Mouse (Mus musculus) kidney, embryonic 16.5 days (tissue): ENCODE measurements around the gene Rftn2. TPM values are rescaled to one million over a fixed set of nuclear protein-coding genes. Genes with fewer than 3 reads are reported as not detected.

Source experiments
- ATAC-seq: fragments of 200-750 bp; cut with Nextera tagmentation; 2 replicates; pipeline ENCODE4 v1.8.0; 2017; ENCODE audit warnings: moderate TSS enrichment; ENCODE audit not compliant: low FRiP score, low TSS enrichment
- H3K27ac ChIP-seq: fragments of 300-500 bp; sonication (generic); 2 replicates; pipeline ENCODE4 v1.5.1; 2014; ENCODE audit warnings: low read length
- H3K27me3 ChIP-seq: fragments of 300-500 bp; sonication (generic); 2 replicates; pipeline ENCODE4 v1.6.1; 2014; ENCODE audit warnings: low read length, control low read depth, mixed read lengths; ENCODE audit not compliant: insufficient read depth
- H3K36me3 ChIP-seq: fragments of 300-500 bp; sonication (generic); 2 replicates; pipeline ENCODE4 v1.6.1; 2014; ENCODE audit warnings: low read length, control low read depth, mixed read lengths; ENCODE audit not compliant: insufficient read depth
- H3K4me1 ChIP-seq: fragments of 300-500 bp; sonication (generic); 2 replicates; pipeline ENCODE4 v1.6.1; 2014; ENCODE audit warnings: low read length, control low read depth, mixed read lengths; ENCODE audit not compliant: insufficient read depth
- H3K4me2 ChIP-seq: fragments of 300-500 bp; sonication (generic); replicated peaks from 2 replicates; pipeline ENCODE4 v1.6.1; 2014; ENCODE audit warnings: low read depth, low read length
- H3K4me3 ChIP-seq: fragments of 300-500 bp; sonication (generic); 2 replicates; pipeline ENCODE4 v1.5.1; 2014; ENCODE audit warnings: mild to moderate bottlenecking, low read length
- H3K9ac ChIP-seq: fragments of 300-500 bp; sonication (generic); replicated peaks from 2 replicates; pipeline ENCODE4 v1.6.1; 2014; ENCODE audit warnings: low read length
- H3K9me3 ChIP-seq: fragments of 300-500 bp; sonication (generic); 2 replicates; pipeline ENCODE4 v1.6.1; 2016; ENCODE audit warnings: low read length, control low read depth
- WGBS: fragments of 180-500 bp; shearing (Covaris S2); extraction: QIAGEN DNeasy Blood & Tissue Kit; methylation state at CpG from one replicate; pipeline ENCODE4 v1.1.7; 2014; 5-methylcytosine and 5-hydroxymethylcytosine counted together
- polyA plus RNA-seq: library from polyadenylated mRNA; unstranded; fragments of >200 nt; fragmentation: Nextera tagmentation; extraction: Ambion mirVana; gene quantifications from 2 replicates; pipeline ENCODE4 v1.2.1, GENCODE M21; 2015

Gene Rftn2
- polyA plus RNA-seq, 1 experiment from 2014 or later: 7.6 TPM

- H3K4me3 ChIP-seq: no peak overlapping the region
- no peak overlapping the region for H3K27ac ChIP-seq
- H3K4me1 ChIP-seq: peaks cover 14% of the 10 kb centered on the region; the same call in 1 of the 2 replicates
- H3K4me2 ChIP-seq: no peak overlapping the region
- H3K9me3 ChIP-seq: no peaks in the 10 kb centered on the region
- no peak for ATAC-seq
- WGBS: 38% methylated on average over 6 of the region's 6 CpGs
- H3K36me3 ChIP-seq: no peaks in the 10 kb centered on the region
- H3K27me3 ChIP-seq: no peaks in the 10 kb centered on the region
- H3K9ac ChIP-seq: no peak overlapping the region
Measured at GRCm38 (mm10) chr1:55213475-55213874, 13.1 kb downstream of the Rftn2 start.

DNA sequence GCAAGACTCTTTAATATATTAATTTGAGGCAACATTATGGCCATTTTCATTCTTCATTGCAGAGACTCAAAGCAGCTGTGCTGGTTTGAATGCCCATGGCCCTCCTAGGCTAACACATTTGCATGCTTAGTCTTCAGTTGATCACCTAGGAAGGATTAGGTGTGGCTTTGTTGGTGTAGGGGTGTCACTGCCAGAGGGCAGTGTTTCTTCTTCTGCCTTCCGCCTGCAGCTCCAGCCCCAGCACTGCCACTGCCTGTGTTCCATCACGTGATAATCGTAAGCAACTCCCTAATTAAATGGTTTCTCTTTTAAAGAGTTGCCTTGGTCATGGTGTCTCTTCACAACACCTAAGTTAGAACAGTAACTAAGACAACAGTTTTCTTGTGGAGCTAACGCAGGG lies 13.8 kb downstream of the Rftn2 start:
- Histone ChIP-seq H3K27ac (no peak overlapping the region), H3K4me3 (no peak overlapping the region), H3K36me3 (no peaks in the 10 kb centered on the region), H3K9me3 (no peaks in the 10 kb centered on the region), H3K9ac (no peak overlapping the region), H3K4me2 (no peak overlapping the region), H3K27me3 (no peaks in the 10 kb centered on the region), H3K4me1 (peaks cover 14% of the 10 kb centered on the region; the same call in 1 of the 2 replicates)
- WGBS: 80% methylated on average over 4 of the region's 4 CpGs
- ATAC-seq: no peak

GRCm38 (mm10) chr1:55211081-55211480 lies 15.5 kb downstream of the Rftn2 start:
- Histone ChIP-seq H3K9me3 (no peaks in the 10 kb centered on the region), H3K4me1 (peaks cover 8% of the 10 kb centered on the region; the same call in 1 of the 2 replicates), H3K36me3 (no peaks in the 10 kb centered on the region), H3K4me2 (no peak overlapping the region), H3K9ac (no peak overlapping the region), H3K4me3 (no peak overlapping the region), H3K27ac (no peak overlapping the region), H3K27me3 (no peaks in the 10 kb centered on the region)
- 82% methylated on average over 8 of the region's 8 CpGs for WGBS
- no peak for ATAC-seq

DNA sequence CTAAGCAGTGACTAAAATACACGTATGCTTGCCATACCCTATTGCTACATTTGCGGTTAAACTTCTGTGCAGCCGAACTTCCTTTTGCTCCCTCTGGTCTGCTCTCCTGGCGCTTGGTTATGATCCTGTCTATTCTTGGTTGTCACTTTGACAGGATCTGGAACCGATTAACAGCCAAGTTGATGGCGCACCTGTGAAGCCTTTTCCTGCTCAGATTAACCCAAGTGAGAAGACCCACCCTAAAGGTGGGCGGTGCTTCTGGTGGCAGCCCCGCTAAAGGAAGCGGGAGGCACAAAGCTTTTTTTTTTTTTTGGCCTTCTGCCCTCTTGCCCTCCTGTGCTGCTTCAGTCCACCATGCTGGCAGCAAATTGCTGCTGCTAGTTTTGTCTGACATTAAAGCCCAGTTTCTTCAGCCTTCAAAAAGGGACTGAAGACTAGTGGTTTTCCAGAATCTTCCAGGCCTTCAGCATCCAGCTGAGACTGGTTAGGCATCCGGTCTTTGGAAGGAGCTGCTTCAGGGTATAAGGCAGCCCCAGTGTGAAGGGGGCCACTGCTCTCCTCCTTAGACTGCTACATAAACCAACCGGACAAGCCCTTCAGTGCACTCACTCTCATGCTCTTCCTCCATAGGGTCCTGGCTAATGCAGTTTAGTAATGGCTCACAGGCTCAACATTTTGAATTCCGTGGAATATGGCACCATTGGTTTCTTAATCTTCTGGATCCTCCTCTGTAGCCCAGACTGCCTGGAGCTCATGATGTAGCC lies 16.2 kb downstream of the Rftn2 start:
- Histone ChIP-seq H3K9me3 (no peaks in the 10 kb centered on the region), H3K9ac (no peak overlapping the region), H3K27me3 (no peaks in the 10 kb centered on the region), H3K27ac (no peak overlapping the region), H3K4me3 (no peak overlapping the region), H3K36me3 (no peaks in the 10 kb centered on the region), H3K4me1 (peaks cover 6% of the 10 kb centered on the region; the same call in 1 of the 2 replicates), H3K4me2 (0 out of 2 replicates have a peak overlapping the region, but pooled peaks have one; percentile 5)
- peak; percentile 72 for ATAC-seq
- 46% methylated on average over 12 of the region's 12 CpGs for WGBS

DNA sequence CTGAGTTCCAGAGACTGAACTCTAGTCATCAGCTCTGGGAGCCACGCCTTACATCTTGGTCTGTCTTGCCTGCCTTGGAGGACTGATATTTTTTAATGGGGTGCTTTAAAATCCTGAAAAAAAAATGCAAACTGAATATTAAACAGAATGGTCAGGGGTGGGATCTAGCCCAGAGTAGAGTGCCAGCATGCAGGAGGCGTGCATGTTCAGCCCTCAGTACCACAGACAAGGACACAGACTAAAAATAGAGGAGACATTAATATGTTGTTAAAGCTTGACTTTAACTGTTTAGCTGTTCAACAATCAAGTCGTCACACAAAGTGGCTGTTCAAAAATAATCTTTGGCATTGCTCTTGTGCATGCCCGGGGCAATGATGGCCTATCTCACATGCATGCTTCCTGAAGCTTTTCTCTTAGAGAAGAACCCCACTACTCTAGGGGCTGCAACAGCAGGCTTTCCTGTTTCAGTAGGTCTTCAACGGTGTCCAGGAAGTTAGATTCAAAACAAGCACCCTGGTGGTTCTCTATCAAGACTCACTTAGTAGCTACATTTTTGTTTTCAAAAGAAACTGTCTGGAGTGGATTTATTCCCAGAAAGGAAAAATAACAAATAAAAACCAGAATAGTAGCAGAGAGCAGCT lies 18.0 kb downstream of the Rftn2 start:
- Histone ChIP-seq H3K9me3 (no peaks in the 10 kb centered on the region), H3K4me1 (peaks cover 5% of the 10 kb centered on the region; the same call in 1 of the 2 replicates), H3K27ac (no peak overlapping the region), H3K4me3 (no peak overlapping the region), H3K36me3 (no peaks in the 10 kb centered on the region), H3K9ac (no peak overlapping the region), H3K27me3 (no peaks in the 10 kb centered on the region), H3K4me2 (no peak overlapping the region)
- no peak for ATAC-seq
- 70% methylated on average over 5 of the region's 5 CpGs for WGBS

- Histone ChIP-seq H3K4me2 (no peak overlapping the region), H3K9ac (no peak overlapping the region), H3K27ac (no peak overlapping the region), H3K9me3 (no peaks in the 10 kb centered on the region), H3K4me3 (no peak overlapping the region), H3K27me3 (no peaks in the 10 kb centered on the region), H3K36me3 (no peaks in the 10 kb centered on the region), H3K4me1 (peaks cover 5% of the 10 kb centered on the region; the same call in 1 of the 2 replicates)
- no peak for ATAC-seq
- WGBS: 86% methylated on average over 6 of the region's 6 CpGs
Measured at GRCm38 (mm10) chr1:55207561-55207960, 19.0 kb downstream of the Rftn2 start.

GRCm38 (mm10) chr1:55205808-55206327 lies 20.7 kb downstream of the Rftn2 start:
- no peaks in the 10 kb centered on the region for H3K9me3 ChIP-seq
- WGBS: 62% methylated on average over 5 of the region's 5 CpGs
- no peak overlapping the region for H3K9ac ChIP-seq
- H3K27me3 ChIP-seq: no peaks in the 10 kb centered on the region
- H3K4me3 ChIP-seq: no peak overlapping the region
- H3K36me3 ChIP-seq: no peaks in the 10 kb centered on the region
- no peak for ATAC-seq
- H3K27ac ChIP-seq: no peak overlapping the region
- no peak overlapping the region for H3K4me2 ChIP-seq
- H3K4me1 ChIP-seq: peaks cover 5% of the 10 kb centered on the region; the same call in 1 of the 2 replicates

- ATAC-seq: no peak
- no peak overlapping the region for H3K9ac ChIP-seq
Measured at GRCm38 (mm10) chr1:55201850-55202752, 24.5 kb downstream of the Rftn2 start.

DNA sequence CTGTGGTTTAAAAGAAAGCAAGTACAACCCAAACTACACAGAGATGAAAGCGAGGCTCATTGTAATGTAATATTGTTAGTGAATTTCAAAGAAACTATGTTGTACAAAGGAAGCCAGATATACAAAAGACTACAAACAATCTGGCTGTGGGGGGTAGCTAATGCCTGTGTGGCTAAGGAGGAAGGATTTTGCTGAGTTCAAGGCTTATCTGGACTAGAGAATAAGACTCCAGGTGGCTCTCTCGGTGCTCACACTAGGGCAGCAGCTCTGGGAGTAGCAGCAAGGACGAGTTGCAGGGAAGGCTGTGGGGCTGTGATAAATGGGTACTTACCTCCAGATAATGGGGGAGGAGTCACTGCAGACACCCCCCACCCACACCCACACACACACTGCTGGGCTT lies 27.9 kb downstream of the Rftn2 start:
- Histone ChIP-seq H3K27ac (no peak overlapping the region), H3K4me1 (peaks cover 14% of the 10 kb centered on the region; the same call in 1 of the 2 replicates), H3K4me3 (no peak overlapping the region), H3K9ac (no peak overlapping the region), H3K27me3 (no peaks in the 10 kb centered on the region), H3K36me3 (no peaks in the 10 kb centered on the region), H3K4me2 (no peak overlapping the region), H3K9me3 (no peaks in the 10 kb centered on the region)
- 42% methylated on average over 3 of the region's 3 CpGs for WGBS
- ATAC-seq: no peak

More at GRCm38 (mm10) chr1:55201850-55202752, 24.5 kb downstream of the Rftn2 start:
- Histone ChIP-seq H3K4me1 (peaks cover 9% of the 10 kb centered on the region; the same call in 1 of the 2 replicates), H3K4me2 (no peak overlapping the region), H3K27me3 (no peaks in the 10 kb centered on the region), H3K36me3 (no peaks in the 10 kb centered on the region), H3K27ac (peak overlapping the region; percentile 32; the same call in 1 of the 2 replicates), H3K4me3 (no peak overlapping the region), H3K9me3 (no peaks in the 10 kb centered on the region)
- WGBS: 71% methylated on average over 18 of the region's 18 CpGs
